Mouse (Mus musculus) c-Kit-positive CD71-negative TER-119-negative erythroid progenitor cells, embryonic 14.5 days (primary cell): Measurements from ENCODE around the gene Klk4.

Experiments used
- DNase-seq: peaks from one replicate; pipeline ENCODE4 v3.0.0-alpha.2; 2013; ENCODE audit warnings: low read depth

Gene Klk4

DNA sequence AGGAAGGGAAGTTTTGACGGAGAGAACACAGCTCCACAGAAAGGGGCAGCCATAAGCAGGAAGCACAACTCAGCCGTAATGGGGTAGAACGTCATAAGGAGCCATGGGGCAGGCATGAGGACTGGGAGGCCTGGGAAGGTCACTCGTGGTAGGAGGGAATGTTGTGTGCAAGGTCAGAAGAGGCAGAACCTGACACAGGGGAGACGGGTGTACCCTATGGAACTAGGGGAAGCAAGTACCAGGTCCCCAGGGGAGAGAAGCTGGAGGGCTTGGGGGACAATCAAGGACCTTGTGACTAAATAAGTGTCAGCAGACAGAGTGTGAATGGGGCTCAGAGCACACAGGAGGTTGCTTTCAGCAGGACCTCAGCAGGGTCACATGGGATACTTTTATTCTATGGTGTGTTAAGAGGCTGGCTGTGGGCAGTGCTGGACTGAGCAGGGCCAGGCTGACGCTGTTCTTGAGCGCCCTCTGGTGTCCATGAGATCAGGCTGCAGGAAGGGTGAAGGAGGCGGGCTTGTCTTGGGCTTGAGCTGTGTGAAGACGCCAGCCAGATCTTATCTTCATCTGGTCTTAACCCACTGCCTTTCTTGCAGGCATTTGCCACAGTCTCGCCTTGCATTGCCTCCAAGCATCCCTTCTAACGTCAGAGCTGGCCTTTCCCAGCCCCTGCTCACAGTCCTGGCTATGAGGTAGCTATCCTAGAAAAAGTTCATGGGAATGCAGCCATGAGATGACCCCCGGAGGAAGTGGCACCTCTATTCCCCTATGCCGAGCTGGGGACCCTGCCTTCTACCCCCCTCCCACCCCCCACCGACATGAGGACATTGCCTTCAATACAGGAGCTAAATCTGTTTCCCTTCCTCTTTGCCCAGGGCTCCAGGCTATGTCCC, 38.8 kb downstream of the Klk4 start:
- DNase-seq, result peak; percentile 60

DNA sequence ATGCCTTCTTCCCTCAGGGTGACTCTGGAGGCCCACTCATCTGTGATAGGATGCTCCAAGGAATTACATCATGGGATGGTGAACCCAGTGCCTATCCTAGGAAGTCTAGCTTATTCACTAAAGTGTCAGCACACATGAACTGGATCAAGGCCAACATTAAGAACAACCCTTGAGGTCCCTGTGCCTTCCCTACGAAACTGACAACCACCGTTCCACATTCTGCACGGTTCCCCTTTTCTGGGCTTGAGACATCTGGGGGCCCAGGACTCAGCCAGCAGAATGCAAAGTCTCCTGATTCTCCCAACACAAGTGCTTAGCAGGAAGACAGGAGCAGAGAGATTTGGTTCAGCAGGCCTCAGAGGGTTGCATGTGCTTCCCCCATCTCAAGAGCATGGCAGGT, 39.6 kb downstream of the Klk4 start:
- peak; percentile 12 for DNase-seq

- DNase-seq, result no peak
Observed at GRCm38 (mm10) chr7:43921087-43921486, 40.1 kb downstream of the Klk4 start.

GRCm38 (mm10) chr7:43921941-43922340, 41.0 kb downstream of the Klk4 start:
- DNase-seq, result no peak

DNA sequence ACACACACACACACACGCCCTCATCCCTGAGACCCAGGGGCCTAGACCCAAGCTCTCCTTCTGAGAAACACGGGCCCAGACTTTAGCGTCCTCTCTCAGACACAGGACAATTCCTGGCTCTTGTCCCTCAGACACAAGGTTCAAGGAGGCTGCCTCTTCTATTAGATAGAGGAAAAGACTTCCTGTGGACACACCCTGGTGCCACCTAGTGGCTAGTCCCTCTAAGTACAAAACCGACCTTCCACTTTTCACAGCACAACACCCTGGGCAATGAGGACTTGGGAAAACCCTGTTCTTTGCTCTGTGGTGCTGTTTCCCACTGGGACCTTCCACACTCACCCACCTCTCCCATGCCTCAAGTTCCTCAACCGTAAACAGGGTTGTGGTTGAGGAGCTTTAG, 45.0 kb downstream of the Klk4 start:
- DNase-seq, result no peak

DNA sequence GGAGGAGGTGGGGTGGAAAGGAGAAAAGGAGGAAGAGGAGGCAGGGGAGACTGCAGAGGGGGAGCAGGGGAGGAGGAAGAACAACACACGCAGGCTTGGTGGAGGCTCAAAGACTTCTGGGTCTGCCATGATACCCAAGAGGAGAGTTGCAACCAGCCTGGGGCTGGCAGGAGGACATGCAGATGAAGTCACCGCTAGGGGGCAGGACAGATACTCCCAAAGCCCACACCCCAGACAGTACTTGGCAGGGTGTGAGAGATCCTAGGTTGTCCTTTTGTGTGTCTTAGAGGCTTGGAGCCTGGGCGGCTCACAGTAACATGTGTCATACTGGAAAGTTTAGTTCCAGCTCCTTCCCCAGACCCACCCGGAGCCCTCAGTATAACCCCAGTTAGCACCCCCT, 47.6 kb downstream of the Klk4 start:
- peak; percentile 17 for DNase-seq

DNA sequence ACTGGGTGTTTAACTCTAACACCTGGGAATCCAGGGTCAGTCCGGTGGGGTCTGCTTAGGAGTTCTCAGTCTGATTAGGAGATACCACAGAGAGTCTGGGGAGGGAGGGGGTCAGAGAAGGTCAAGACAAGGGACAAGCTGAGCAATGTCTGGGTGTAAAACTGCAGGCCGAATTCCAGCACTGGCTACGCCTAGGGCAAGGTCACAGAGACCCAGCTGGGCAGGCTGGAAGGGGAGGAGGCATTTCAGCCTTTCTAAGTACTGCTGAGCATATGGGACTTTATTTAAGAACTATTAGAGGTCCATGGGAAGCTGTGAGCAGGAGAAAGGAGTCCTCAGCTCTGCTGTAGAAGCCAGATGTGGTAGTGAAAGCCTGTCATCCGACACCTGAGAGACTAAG, 51.4 kb downstream of the Klk4 start:
- DNase-seq, result no peak

DNA sequence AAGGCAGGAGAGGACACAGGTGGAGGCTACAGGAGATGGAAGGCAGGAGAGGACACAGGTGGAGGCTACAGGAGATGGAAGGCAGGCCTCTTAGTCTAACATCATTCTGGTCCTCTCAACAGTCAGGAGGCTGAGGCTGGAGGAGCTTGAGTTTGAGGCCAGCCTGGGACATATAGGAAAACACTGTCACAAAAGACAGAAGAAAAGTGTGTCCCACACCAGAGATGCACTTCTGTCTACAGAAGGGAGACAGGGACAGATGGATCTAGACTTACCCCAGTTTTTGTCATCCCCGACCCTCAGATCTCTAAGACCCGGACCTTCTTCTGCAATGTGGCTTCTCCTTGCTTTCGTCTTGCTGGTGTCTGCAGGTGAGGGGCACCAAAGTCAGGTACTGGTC, 52.5 kb downstream of the Klk4 start, which contains the start of gene Klk15:
Gene Klk15 (plus strand): TSS at position 301 of the 400 bp plus-strand sequence.
- no peak for DNase-seq

DNA sequence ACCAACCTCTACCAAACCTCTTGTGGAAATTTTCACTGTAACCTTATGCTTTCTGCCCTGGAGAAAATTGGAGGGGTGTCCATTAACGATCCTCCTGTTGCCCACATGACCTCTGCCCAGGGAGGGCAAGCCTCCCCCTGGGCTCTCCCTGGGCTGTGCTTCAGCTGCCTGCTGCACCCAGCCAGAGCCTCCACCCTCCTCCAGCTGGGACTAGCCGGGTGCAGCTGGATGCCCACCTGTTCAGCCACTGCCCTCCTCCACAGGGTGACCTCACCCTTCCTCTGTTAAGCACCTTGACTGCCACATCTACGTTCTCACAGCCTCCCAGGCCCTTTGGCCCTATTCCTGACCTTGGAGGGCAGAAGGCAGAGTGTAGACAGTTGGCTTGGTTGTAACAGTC, 53.8 kb downstream of the Klk4 start:
- DNase-seq, result no peak
